Mouse (Mus musculus): ENCODE results near the gene Fam234b.

DNA sequence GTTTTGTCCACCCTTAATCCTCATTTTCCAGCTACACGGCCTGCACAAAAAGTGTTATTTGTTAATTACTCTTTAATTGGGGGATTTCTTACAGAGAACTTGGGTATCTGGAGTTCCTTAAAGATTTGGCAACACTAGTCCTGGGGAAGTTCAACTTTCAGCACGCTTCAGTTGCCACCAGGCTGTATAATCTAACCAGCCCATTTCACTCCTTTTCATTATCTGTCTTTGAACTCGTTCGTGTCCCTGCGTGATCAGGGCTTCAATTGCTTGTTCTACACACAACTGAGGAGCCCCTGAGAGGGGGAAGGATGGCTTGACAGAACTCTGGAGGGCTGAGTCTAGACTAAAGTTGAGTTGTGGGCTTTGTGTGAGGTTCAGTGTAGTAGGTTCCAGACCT lies 31.1 kb upstream of the Fam234b start:
- TF ChIP-seq GATA1 (IDR thresholded peaks at IDR 0.05; ENCODE audit: borderline replicate concordance, low read length) (no peak), FLI1 (IDR thresholded peaks at IDR 0.05; ENCODE audit: low read length) (no peak)
